Mouse (Mus musculus): ENCODE results near the gene Hcn4.

DNA sequence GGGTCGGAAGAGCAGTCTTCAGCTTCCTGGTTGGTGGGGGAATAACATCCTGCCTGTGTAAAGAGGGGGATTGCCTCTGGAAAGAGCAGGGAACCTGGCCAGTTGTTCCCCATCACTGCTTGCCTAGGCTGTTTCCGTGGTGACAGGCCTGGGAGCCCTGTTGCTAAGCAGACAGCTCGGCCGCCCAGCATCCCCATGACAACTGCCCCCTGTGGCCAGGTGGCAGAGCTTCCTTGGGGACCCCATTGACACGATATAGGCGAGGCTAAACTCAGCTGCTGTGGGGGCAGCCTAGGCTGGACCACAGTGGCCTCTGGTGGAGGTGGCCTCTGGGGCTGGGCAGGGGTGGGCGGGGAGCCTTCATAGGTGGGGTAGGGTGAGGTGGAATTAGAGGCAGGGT is 40.6 kb downstream of the Hcn4 start:
- no peak for TF ChIP-seq POLR2A (IDR thresholded peaks at IDR 0.05; ENCODE audit: borderline replicate concordance, extremely low read depth, low read depth, low read length)
- TF ChIP-seq CTCF (IDR thresholded peaks at IDR 0.05; ENCODE audit: insufficient read depth, low read length), result no peak
